Mouse (Mus musculus) spleen, adult 2 months (tissue): ENCODE data around the gene Nit1.

ENCODE experiments used
- CTCF ChIP-seq: fragments of 200-500 bp; IDR thresholded peaks from 2 replicates; pipeline ENCODE4 v1.5.1; 2011; ENCODE audit warnings: mild to moderate bottlenecking, inconsistent platforms; ENCODE audit not compliant: insufficient read depth, insufficient read length, insufficient replicate concordance; ENCODE audit errors: extremely low read depth
- POLR2A ChIP-seq: fragments of 200-500 bp; IDR thresholded peaks from 2 replicates; pipeline ENCODE4 v1.6.1; 2011; ENCODE audit warnings: low read depth, low read length, inconsistent platforms

DNA sequence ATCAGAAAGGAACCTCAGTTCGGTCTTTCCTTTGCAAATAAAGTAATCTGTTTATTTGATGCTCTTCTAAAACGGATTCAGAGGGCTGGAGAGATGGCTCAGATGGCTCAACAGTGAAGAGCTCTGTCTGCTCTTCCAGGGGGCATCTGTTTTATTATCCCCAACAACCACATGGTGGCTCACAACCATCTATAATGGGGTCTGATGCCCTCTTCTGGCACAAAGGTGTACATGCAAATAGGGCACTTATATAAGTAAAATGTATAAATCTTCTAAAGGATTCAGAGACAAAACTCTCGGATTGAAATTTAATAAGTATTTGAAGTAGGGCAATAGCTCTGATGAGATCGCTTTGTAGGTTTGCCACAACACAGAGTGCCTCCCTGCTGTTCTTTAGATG is 13.0 kb upstream of the Nit1 start:
- TF ChIP-seq CTCF = no peak
- TF ChIP-seq POLR2A = no peak
